ENCODE assay signal across 25 mouse cellular contexts in the genomic region with DNA sequence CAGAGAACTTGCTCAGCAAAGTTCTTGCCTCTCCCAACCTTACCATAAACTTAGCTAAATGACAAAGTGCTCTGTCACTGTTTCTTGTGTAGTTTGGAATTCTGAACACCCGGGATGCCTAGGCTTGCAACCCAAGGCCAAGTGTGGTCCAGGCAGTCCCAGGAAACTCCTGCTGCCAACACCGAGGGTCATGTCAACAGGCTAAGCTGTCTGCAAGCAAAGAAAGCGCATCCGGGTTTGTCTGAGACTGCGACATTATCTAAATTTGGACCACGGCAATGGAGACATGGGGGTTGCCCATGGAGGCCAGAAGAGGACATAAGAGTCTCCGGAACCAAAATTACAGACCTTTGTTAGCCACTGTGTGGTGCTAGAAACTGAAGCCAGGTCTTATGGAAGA.
DNase-seq lines count a peak whose midpoint lies in the region; ATAC-seq lines count a peak whose summit lies in the region.
"Had no signal": no experiment of that assay in that cellular context is flagged by ENCODE, and none has a peak within 500 bp of the region (broad histone marks: within the 10 kb centered on the region; RNA-seq: fewer than 3 reads in every experiment).

No protein-coding gene starts in this region.

- H3K9ac ChIP-seq in heart, embryonic 11.5 days (ENCODE audit: low read depth, low read length), result no peak overlapping the region
- H3K9ac ChIP-seq in midbrain, embryonic 12.5 days (replicated peaks), result no peak overlapping the region
- H3K9ac ChIP-seq in midbrain, embryonic 16.5 days (ENCODE audit: low read depth, low read length), result no peak overlapping the region
- H3K9ac ChIP-seq in midbrain, embryonic 14.5 days (replicated peaks; ENCODE audit: low read length), result no peak overlapping the region
- H3K9ac ChIP-seq: embryonic facial prominence, embryonic 15.5 days; heart, embryonic 15.5 days; hindbrain, embryonic 13.5 days; intestine, embryonic 15.5 days had no signal

- WGBS in heart, embryonic 11.5 days (ENCODE audit: insufficient replicate concordance), result 64% methylated on average over 7 of the region's 7 CpGs
- 92% methylated on average over 7 of the region's 7 CpGs for WGBS in midbrain, embryonic 12.5 days
- WGBS in midbrain, embryonic 16.5 days, result 89% methylated on average over 7 of the region's 7 CpGs
- 90% methylated on average over 7 of the region's 7 CpGs for WGBS in midbrain, embryonic 14.5 days

- no peak overlapping the region for H3K4me2 ChIP-seq in heart, embryonic 11.5 days
- H3K4me2 ChIP-seq in midbrain, embryonic 12.5 days (replicated peaks), result no peak overlapping the region
- no peak overlapping the region for H3K4me2 ChIP-seq in midbrain, embryonic 16.5 days (ENCODE audit: low read length)
- no peak overlapping the region for H3K4me2 ChIP-seq in midbrain, embryonic 14.5 days (ENCODE audit: low read length)
- H3K4me2 ChIP-seq: embryonic facial prominence, embryonic 15.5 days; heart, embryonic 15.5 days; hindbrain, embryonic 13.5 days; intestine, embryonic 15.5 days had no signal

- H3K4me1 ChIP-seq in heart, embryonic 11.5 days (ENCODE audit: control insufficient read depth, insufficient read depth, low read length), result peaks cover 13% of the 10 kb centered on the region; the same call in 1 of the 2 replicates
- H3K4me1 ChIP-seq in midbrain, embryonic 12.5 days, result peaks cover 18% of the 10 kb centered on the region
- H3K4me1 ChIP-seq in midbrain, embryonic 16.5 days (ENCODE audit: control insufficient read depth, insufficient read depth, low read length), result peaks cover 3% of the 10 kb centered on the region; the same call in 1 of the 2 replicates
- H3K4me1 ChIP-seq in midbrain, embryonic 14.5 days (ENCODE audit: control insufficient read depth, insufficient read depth, low read length), result peaks cover 12% of the 10 kb centered on the region
- H3K4me1 ChIP-seq: embryonic facial prominence, embryonic 15.5 days; intestine, embryonic 15.5 days had no signal

- DNase-seq in heart, adult 18-20 months, result no peak
- DNase-seq in heart, postnatal 4 days, result peak; percentile 49
- no peak for DNase-seq in heart, adult 9 months (ENCODE audit: low spot score in 2 of 2)
- DNase-seq in midbrain, embryonic 14.5 days, result no peak
- DNase-seq in natural killer cell, adult 2 months (ENCODE audit: low spot score in 2 of 2), result no peak
- DNase-seq: adrenal gland, postnatal 14 days; cerebellum, adult 11-12 months; cerebellum, adult 9-11 months; embryo, embryonic 11 days; gastrocnemius, adult 2 months; gastrocnemius, postnatal 25 days; kidney, adult 18-20 months had no signal

- H3K4me3 ChIP-seq in heart, embryonic 11.5 days (ENCODE audit: low read depth, low read length), result no peak overlapping the region
- no peak overlapping the region for H3K4me3 ChIP-seq in midbrain, embryonic 12.5 days
- H3K4me3 ChIP-seq in midbrain, embryonic 16.5 days (ENCODE audit: low read depth, low read length), result no peak overlapping the region
- H3K4me3 ChIP-seq in midbrain, embryonic 14.5 days (replicated peaks; ENCODE audit: low read depth, low read length), result no peak overlapping the region
- H3K4me3 ChIP-seq: embryonic facial prominence, embryonic 15.5 days; erythroblast, embryonic 14.5 days; forebrain, embryonic 10.5 days; gastrocnemius, adult 2 months; heart, embryonic 15.5 days; hindbrain, embryonic 13.5 days; intestine, embryonic 15.5 days had no signal

- H3K27me3 ChIP-seq in heart, embryonic 11.5 days (ENCODE audit: control insufficient read depth, insufficient read depth, low read length), result no peaks in the 10 kb centered on the region
- no peaks in the 10 kb centered on the region for H3K27me3 ChIP-seq in midbrain, embryonic 12.5 days
- H3K27me3 ChIP-seq in midbrain, embryonic 16.5 days (ENCODE audit: control insufficient read depth, insufficient read depth, low read depth, low read length), result no peaks in the 10 kb centered on the region
- no peaks in the 10 kb centered on the region for H3K27me3 ChIP-seq in midbrain, embryonic 14.5 days (ENCODE audit: control insufficient read depth, insufficient read depth, low read length)
- H3K27me3 ChIP-seq: CH12.LX; embryonic facial prominence, embryonic 15.5 days; heart, embryonic 15.5 days; hindbrain, embryonic 13.5 days; intestine, embryonic 15.5 days; Patski had no signal

- no peak for ATAC-seq in heart, embryonic 11.5 days (replicated peaks; ENCODE audit: insufficient number of reproducible peaks, low FRiP score, low TSS enrichment)
- ATAC-seq in midbrain, embryonic 12.5 days (ENCODE audit: low FRiP score, low read depth), result no peak
- no peak for ATAC-seq in midbrain, embryonic 16.5 days
- ATAC-seq in midbrain, embryonic 14.5 days (ENCODE audit: low FRiP score, low TSS enrichment), result no peak
- ATAC-seq: activated CD4-positive, CD25-positive, alpha-beta regulatory T cell, adult 4 months; forebrain, embryonic 14.5 days; intestine, embryonic 15.5 days; Patski had no signal

- no peaks in the 10 kb centered on the region for H3K9me3 ChIP-seq in heart, embryonic 11.5 days (replicated peaks; ENCODE audit: control insufficient read depth, low read length)
- no peaks in the 10 kb centered on the region for H3K9me3 ChIP-seq in midbrain, embryonic 12.5 days
- no peaks in the 10 kb centered on the region for H3K9me3 ChIP-seq in midbrain, embryonic 16.5 days (replicated peaks; ENCODE audit: control insufficient read depth, low read length, poor library complexity, severe bottlenecking)
- no peaks in the 10 kb centered on the region for H3K9me3 ChIP-seq in midbrain, embryonic 14.5 days (ENCODE audit: control insufficient read depth, low read length)
- H3K9me3 ChIP-seq: embryonic facial prominence, embryonic 15.5 days; heart, embryonic 15.5 days; intestine, embryonic 15.5 days had no signal

- H3K27ac ChIP-seq in heart, embryonic 11.5 days (ENCODE audit: low read depth, low read length), result 0 out of 2 replicates have a peak overlapping the region, but pooled peaks have one; percentile 12
- 0 out of 2 replicates have a peak overlapping the region, but pooled peaks have one; percentile 58 for H3K27ac ChIP-seq in midbrain, embryonic 12.5 days (replicated peaks)
- H3K27ac ChIP-seq in midbrain, embryonic 16.5 days (ENCODE audit: low read length), result no peak overlapping the region
- H3K27ac ChIP-seq in midbrain, embryonic 14.5 days (replicated peaks; ENCODE audit: low read depth, low read length), result peak overlapping the region; percentile 39; the same call in 1 of the 2 replicates
- H3K27ac ChIP-seq: embryonic facial prominence, embryonic 15.5 days; forebrain, embryonic 10.5 days; gastrocnemius, adult 2 months; heart, embryonic 15.5 days; hindbrain, embryonic 13.5 days; intestine, embryonic 15.5 days had no signal

- H3K36me3 ChIP-seq in heart, embryonic 11.5 days (ENCODE audit: control insufficient read depth, insufficient read depth, low read length), result peaks cover 7% of the 10 kb centered on the region; the same call in 1 of the 2 replicates
- H3K36me3 ChIP-seq in midbrain, embryonic 12.5 days, result peaks cover 11% of the 10 kb centered on the region
- no peaks in the 10 kb centered on the region for H3K36me3 ChIP-seq in midbrain, embryonic 16.5 days (ENCODE audit: control insufficient read depth, insufficient read depth, low read length)
- no peaks in the 10 kb centered on the region for H3K36me3 ChIP-seq in midbrain, embryonic 14.5 days (ENCODE audit: control insufficient read depth, insufficient read depth, low read length)
